Mouse (Mus musculus) left cerebral cortex, postnatal 36 days (tissue): ENCODE results near the gene Baz2b. TPM values are rescaled to one million over a fixed set of nuclear protein-coding genes. Genes with fewer than 3 reads are reported as not detected.

Source experiments
- DNase-seq, 2 experiments: peaks; one replicate each; pipeline ENCODE4 v3.0.0; 2021 to 2022; ENCODE audit warnings: low spot score in 2 of 2, mixed read lengths in 1 of 2
- intact Hi-C: fragments of 180-260 bp; cut with DNase I; formaldehyde crosslinking; loops from one replicate; pipeline ENCODE4 v1.15.1; 2025
- total RNA-seq, 2 experiments: library from RNA; stranded (reverse); gene quantifications; 2 replicates each; pipeline ENCODE4 v1.2.3; 2021

The Baz2b gene
- total RNA-seq, 2 experiments from 2014 or later: 49.3 to 64.1 TPM

DNA sequence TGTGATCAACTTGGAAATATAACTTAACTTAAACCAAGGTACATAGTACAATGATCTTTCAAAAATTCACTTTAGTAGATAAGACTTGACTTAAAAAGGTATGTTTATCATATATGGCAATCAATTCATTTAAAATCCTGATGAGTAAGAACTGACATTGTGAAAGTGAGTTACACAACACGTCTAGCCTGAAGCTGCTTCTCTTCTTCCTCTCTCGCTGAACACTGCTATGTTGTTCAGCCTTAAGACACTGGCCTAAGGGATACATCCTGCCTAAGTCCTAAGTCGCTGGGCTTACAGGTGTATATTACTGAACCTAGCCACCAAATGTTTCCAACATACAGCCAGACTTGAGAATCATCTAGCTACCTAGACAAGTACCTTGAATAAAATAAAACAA lies 178.6 kb downstream of the Baz2b start:
- intact Hi-C loops: loop anchor here (10.0 kb wide), 1 partner anchor 94 kb away; no protein-coding TSS in a partner anchor
- DNase-seq: no peak

DNA sequence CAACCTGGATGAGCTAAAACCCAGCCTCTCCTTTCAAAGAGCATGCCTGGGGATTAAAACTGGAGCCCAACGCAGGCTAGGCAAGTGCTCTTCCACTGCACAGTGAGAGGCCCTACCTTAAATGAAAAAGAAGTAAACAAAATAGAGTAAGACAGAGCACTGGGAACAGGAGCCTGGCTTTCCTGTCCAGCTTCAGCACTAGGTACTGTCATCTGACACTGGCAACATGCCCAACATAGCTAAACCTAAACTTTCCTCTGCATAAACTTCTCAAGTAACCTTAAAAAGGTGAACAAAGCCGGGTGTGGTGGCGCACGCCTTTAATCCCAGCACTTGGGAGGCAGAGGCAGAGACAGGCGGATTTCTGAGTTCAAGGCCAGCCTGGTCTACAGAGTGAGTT lies 180.6 kb downstream of the Baz2b start:
- intact Hi-C loops: no loop called here

DNA sequence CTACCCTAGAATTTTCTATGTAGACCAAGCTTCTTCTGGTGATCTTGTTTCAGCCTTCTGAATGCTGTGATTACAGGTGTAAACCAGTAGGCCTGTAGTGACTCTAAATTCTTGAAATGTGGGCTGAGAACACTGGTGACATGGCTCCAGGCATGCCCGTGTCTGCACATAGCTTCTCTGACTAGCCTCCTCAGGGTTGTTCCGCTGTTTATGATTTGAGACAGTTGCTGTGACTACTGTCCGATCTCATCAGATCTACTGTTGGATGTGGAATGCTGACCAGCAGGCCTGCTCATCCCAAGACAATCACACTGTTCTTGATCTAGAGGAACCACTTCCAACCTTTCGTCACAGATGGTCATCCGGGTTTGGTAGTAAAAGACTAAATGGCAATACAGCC lies 182.5 kb downstream of the Baz2b start:
- no peak for DNase-seq
- intact Hi-C loops: no loop called here

More for the DNA sequence above, 180.6 kb downstream of the Baz2b start:
- no peak for DNase-seq

DNA sequence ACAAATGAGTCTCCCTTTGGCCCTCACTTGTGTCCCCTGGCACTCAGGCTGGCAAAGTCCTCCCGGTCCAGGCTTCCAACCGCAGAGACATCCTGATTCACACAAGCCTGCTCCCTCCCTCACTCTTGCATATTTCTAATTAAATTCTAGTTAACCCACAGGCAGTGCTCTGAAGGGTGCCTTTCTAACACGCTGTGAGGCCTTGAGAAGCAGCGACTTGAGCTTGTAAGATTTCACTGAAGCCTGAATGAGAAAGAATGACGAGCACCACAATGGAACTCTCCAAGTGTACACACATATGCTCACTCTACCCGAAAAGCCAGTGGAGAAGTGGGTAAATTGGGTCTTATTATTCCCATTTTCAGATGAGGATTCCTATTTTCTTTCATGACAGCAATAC lies 183.1 kb downstream of the Baz2b start:
- DNase-seq: no peak
- intact Hi-C loops: no loop called here

DNA sequence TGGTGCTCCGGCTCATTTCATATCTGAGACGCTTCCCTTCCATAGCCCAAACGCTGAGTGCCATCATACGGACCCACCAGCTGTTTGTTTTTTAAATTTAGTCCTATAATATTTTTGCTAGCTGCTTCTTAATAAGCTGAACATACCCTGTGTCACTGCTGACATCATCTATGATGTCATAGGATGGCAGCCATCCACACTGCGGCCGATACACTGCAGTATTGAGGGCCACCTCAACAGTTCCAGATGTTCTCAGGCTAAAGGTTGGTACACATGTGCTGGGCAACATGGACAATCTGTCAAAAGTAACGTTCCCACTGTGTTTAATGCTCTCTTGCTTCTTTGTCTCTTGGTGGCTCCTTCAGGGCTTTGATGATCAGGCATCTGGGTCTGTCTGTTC lies 185.9 kb downstream of the Baz2b start:
- DNase-seq: no peak
- intact Hi-C loops: no loop called here

DNA sequence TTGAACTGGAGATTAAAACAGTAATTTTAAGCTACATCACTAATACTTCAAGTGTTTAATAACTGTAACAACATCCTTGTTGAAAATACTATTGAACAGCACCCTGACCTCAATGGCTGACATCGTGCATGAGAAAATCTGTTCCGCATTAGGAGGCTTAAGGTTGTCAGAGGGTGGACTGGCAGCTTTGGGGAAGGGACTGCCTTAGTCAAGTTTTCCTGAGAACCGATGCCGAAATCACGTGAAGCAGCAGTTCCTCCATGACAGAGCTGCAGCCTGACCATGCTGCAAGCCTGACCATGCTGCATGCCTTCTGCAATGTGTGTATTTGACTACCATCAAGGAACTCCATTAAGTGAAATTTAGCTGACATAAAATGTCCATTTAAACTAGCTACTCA lies 188.1 kb downstream of the Baz2b start:
- no peak for DNase-seq
- intact Hi-C loops: no loop called here

DNA sequence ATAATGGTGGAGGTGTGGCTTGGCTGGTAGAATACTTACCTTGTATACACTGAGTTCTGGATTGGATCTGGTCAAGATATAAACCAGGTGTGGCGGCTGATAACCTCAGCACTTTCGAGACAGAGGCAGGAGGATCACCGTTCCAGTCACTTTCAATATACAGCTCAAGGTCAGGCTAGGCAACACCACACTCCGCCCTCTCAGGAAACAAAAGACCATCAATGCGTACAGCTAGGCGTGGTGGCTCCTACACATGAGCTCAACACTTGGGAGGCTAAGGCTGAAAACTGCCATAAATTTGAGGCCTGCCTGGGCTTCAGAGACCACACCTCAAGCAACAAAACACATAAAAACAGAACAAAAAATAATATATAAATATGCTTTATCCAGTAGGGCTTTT lies 188.5 kb downstream of the Baz2b start:
- intact Hi-C loops: no loop called here
- DNase-seq: no peak

DNA sequence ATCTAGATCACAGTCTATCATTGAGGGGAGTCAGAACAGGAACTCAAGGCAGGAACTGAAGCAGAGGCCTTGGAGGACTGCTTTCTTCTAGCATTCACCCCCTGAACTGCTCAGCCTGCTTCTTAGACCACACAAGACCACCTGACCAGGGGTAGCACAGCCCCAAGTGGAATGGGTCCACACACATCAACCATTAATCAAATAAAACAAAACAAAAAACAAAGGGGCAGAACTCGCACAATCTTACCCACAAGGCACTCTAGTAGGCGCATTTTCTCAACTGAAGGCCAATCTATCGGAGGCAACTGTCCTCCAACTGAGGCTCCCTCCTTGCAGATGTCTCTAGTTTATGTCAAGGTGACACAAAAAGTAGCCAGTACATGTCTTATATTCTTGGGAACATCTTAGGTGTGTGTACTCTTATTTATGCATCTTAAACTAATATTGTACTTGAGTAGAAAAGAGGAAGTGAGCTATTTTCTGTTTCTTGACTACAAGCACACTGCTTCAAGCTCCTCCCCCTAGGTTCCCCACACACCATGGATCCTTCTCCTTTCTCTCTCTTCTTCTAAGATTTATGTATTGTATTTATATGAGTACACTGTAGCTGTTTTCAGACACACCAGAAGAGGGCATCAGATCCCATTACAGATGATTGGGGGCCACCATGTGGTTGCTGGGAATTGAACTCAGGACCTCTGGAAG lies 189.9 kb downstream of the Baz2b start:
- intact Hi-C loops: no loop called here
- DNase-seq: no peak

DNA sequence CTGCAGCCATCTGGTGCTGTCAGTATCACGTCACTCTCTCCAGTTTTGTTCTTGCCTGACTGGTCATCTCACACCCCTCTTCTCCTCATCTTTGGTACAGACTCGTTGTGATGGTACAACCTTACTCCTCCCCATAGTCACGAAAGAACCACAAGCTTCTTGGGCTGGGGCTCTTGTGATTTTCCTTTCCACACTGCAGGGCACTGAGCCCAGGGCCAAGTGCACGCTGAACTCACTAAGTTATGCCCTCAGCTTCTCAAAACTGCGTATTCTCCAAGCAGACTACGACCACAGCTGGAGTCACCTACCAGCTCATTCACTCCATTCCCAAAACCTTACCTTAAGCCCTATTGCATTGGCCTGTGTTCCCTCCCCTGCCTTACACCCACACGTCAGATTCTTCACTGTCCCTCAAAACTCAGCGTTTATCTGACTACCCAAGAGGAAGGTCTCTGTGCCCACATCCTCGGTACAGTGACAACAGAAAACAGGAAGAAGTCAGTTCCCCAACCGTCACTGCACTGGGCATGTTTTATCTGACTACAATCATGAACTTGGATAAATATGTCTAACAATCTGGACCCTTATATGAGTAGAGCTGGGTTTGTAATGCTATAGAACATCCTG lies 190.7 kb downstream of the Baz2b start:
- intact Hi-C loops: no loop called here
- no peak for DNase-seq

DNA sequence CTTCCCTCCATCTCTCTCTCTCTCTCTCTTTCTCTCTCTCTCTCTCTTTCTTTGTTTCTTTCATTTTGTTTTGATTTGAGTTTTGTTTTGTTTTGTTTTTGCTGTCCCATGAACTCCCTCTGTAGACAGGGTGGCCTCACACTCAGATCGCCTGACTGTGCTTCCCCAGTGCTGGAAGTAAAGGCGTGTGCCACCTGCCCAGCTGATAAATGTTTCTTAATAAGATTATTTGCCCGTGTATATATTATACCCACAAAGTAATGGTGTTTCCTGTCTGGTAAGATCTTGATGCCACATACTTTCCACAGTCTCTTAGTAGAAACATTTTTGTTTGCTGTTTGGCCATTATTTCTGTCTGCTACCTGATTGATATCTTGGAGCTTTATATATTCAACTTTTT lies 198.1 kb downstream of the Baz2b start:
- intact Hi-C loops: no loop called here
- DNase-seq: no peak

DNA sequence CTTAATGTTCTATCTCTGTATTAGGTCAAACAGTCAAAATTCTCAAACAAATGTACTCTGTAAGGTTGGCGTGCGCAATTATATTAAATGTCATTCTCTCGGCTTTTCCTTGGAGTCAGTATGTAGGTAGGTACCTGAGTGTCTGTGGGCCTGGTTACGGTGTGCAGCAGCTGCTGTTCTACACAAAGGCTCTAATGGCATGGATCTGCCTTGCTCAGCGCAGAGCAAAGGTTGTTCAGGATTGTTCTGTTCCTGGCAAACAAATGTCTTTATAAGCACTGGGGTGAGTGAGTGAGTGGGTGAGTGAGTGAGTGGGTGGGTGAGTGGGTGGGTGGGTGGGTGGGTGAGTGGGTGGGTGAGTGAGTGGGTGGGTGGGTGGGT lies 206.0 kb downstream of the Baz2b start:
- intact Hi-C loops: no loop called here
- DNase-seq: no peak

DNA sequence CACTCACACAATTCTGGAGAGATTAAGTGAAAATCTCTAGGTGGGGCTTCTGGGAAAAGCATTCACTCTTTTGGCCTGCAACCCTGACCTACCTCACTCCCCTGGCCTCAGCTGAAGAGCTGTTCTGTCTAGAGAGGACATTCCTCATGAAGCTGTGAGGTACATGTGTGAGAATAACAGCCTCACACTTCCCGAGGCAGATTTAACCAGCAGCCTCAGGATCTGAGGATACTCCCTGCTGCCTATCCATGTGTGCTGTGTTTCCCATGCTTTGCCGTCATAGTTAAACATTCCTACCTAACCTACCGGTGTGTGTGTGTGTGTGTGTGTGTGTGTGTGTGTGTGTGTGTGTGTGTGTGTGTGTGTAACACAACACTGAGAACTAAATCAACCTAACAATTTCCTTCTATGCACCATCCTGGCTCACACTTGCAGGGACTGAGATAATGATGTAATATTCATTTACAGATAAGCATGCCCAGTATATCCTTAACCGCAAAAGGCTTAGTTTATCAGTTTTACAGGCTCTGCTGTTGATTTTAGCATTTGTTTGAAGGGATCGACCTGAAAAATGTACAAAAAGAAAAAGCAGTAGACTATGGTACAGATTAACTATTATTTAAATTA lies 206.5 kb downstream of the Baz2b start:
- no peak for DNase-seq
- intact Hi-C loops: no loop called here

DNA sequence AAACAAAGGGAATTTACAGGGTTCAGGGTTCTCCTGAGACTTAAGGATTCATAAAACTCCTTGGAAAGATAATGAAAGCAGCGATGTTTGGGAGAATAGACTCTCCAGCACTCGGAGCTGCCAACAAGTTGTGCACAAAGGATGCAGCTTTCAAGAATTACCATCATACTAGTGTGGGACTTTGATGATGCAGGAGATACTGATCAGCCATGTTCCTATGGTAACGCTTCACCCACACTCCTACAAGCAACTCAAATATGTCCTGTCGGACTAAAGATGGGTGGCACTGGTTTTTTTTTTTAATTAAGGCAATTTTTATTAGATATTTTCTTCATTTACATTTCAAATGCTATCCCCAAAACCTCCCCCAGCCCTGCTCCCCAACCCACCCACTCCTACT lies 209.4 kb downstream of the Baz2b start:
- DNase-seq: no peak
- intact Hi-C loops: no loop called here

DNA sequence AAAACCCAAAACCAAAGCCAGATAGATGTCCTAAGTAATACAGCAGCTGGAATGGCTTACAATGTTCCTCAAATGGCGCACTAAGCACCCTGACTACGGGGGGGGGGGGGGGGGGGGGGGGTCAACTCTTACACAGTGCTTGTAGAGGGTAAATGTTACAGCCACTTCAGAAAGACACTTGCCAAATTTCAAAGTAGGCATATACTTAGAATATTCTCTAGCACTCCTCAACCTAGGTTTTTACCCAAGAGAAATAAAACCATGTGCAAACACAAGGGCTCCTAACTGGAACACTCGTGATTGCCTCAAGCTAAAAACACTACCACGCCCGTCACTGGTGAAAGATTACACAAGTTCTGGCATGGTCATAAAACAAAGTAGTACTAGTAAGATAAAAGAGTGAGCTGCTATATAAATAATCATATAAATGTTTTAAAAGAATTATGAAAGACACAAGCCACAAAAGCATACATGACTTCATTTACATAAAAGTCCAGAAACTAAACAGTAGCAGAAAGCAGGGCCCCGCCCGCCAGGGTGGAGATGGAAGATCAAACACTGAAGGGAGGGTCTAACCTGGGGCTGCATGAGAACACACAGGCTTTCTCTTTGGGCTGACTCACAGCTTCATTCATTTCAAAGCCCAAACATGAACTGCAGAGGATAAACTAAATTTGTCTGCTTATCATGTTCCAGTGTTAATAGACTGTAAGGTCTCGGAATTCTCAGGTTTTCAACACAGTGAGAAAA lies 212.0 kb downstream of the Baz2b start:
- intact Hi-C loops: no loop called here
- DNase-seq: no peak

DNA sequence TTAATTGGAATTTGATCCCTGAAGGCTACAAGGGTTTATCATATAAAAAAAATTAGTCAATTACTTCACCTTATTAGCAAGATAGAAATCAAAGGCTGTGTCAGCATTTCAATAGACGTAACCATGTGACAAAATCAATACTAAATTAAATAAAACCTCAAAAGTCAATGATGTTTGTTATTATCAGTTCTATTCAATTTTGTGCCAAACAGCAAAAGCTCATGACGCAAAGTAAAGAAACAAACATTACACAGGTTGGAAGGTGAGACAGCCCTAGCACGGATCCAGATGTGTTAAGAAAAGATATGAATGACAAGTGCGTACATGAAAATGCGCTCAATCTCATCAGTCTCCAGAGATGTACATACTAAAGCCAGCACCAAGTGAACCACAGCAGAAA lies 212.7 kb downstream of the Baz2b start:
- intact Hi-C loops: no loop called here
- DNase-seq: no peak

DNA sequence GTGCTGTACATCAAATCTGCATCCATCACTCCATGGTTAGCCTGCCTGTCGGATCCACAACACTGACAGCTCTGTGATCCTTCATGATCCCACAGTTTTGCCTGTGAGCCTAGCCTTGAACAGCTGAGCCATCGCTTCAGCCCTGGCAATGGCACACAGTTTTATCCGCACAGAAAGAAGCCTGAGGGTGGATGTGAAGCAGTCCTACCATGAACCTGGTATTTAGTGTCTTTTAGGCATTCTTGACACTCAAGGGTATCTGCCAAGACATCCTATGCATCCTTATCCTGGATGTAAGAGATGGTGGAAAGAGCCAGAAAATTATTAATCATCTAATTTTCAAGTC lies 216.5 kb downstream of the Baz2b start:
- intact Hi-C loops: no loop called here
- no peak for DNase-seq

DNA sequence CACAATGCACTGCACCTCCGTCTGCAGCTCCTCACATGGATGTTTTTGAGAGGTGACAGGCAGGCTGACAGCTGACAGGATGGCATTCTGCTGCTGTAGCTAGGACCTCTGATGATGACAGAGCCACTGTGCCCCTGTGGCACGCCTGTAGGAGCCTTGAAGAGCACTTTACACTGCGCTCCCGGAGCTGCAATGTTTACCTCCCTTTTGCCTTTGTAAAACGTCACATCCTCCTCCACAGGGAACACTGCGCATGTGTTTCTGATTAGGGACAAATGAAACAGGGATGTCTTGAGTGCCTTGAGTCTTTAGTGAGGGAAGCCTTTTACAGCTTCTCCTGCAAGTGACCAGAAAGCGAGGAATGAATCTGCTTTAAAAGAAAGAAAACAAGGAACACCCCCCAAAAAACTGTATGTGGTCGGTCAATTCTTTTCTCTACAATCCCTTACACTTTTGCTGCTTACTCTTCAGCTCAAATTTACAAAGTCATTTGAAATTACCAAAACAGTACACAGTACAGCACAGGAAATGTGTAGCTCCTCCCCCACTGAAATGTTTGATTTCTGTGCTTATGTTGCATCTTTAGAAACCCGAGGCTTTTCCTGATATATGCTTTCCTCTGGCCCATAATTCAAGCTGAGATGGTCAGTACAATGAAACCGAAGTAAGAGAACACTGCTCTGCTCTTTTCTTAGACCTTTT lies 217.0 kb downstream of the Baz2b start:
- DNase-seq: no peak
- intact Hi-C loops: no loop called here

DNA sequence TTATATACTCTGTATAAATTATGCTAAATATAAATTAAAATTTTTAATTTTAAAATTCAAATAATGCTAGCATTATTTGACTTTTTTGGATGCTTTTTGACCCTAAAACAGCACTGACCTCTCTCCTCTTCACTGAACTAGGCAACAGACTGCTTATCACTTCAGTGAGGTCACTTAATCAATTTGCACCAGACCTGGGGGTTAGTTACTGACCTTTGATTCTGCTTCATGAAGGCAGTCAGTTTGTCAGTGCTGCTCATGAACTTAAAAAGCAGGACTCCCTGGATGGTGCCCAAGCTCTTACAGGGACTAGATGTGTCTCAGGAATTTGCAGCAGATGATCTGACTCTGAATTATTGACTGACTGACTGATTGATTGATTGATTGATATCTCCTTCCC lies 217.9 kb downstream of the Baz2b start:
- intact Hi-C loops: no loop called here
- no peak for DNase-seq

DNA sequence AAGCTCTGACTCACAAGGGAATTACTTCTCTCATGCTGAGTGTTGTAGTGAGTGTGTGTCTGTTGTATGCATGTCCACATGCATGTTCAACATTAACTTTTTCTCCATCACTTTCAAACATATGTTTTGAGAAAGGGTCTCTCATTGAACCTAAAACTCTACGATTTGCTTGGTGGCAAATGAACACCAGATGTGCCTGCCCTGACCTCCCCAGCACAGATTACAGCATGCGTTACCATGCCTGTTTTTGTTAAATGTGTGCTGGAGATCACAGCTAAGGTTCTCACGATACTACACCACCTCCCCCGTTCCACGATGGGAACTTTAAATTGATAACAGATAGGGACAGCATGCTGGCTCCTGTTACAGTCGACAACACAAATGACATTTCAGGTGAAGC lies 222.1 kb downstream of the Baz2b start:
- intact Hi-C loops: no loop called here
- DNase-seq: no peak
